Mouse (Mus musculus) gastrocnemius, adult 18-20 months (tissue): ENCODE measurements around the gene Bmper. TPM values are rescaled to one million over a fixed set of nuclear protein-coding genes. Genes with fewer than 3 reads are reported as not detected.

Experiments used
- DNase-seq: peaks from one replicate; pipeline ENCODE4 v3.0.0; 2021; ENCODE audit warnings: low spot score
- total RNA-seq, 2 experiments: library from RNA; stranded (reverse); gene quantifications; 2 replicates each; pipeline ENCODE4 v1.2.3; 2021

Bmper gene
- total RNA-seq, 2 experiments from 2014 or later, result 2.3 to 3.8 TPM

DNA sequence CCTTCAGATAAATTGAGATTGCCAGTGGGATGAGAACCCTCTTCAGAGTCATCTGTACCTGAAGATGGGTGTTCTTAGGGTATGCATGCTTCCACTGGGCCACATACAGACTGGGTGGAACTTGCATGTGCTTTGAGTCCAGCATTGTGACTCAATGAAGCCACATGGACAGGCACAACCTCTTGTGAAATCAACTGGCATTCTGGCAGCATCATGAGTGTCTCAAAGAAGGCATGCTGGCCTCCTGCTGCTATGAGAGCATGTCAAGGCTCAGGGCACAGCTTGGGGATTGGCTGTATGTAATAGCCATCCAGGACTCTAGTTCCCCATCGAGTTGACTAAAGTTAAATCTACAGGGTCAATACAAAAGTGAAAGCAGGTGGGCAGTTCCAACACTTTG, 200.9 kb downstream of the Bmper start:
- DNase-seq, result no peak

DNA sequence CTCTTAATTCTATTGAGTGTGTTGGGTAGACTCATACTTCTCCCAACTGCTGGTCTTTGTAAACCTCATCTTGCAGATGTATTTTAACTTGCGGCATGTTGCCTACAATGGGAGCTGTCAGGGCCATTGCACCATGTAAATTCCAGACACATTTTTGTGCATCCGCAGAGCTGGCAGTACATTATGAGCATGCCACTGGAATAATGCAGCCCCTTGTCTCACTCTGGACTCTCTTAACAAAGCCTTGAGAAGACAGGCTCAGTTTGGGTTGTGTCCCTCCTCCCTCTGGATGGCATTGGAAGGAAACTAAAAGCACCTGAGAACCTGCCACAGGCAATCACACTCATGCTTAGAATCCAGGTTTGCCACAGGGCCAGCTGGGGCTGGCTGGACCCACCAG, 209.8 kb downstream of the Bmper start:
- no peak for DNase-seq

DNA sequence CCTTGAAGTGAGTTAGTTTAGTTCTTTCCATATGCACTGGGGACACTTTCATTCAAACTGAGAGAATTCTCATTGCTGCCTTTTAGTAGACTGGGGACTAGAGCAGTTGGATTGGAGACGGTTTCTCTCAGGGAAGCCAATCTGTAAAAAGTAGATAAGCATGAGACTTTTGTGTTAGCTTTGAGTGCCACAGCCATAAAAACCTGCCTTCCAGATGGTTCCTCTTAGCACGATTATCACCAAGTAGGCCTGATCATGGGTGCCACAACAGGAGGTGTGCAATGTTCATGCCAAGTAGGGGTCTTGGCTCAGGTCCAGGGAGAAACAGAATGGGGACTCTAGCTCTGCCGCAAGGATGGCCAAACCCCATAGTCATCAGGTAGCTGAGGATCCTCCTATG, 210.4 kb downstream of the Bmper start:
- DNase-seq, result no peak

DNA sequence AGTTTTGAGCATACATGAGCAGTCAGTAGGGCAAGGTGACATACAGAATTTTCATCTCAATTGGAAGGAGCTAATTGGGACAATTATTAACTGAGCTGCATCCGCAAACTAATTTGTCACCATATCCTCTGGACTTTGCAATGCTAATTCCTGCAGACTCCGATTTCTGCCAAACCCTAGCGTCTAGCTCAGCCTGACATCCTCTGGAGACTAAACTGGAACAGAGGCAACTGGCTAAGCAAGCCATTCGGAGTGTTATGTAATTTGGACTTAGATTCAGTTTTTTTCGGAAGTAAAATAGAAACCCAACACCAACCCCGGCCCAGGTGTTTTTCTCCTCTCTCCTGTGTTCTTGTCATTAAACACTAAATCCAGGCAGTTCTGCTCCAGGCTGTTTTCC, 213.9 kb downstream of the Bmper start:
- peak; percentile 56 for DNase-seq

DNA sequence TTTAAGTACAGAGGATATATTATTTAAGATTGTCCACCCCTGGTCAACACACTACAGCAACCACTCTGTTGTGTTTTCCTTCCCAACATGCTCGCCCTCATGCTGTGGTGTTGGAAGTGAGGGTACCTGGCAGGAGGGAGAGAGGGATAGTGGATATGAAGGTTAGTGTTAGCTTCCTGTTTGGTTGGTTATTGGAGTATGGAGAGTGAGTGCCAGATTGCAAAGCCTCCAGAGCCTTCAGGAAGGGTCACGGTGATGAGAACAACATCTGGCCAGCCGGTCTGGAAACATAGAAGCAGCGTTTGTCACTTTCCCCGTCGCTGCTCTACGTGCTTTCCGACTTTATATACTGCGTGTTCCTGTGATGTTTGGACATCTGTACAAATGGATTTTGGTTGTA, 215.8 kb downstream of the Bmper start:
- no peak for DNase-seq

DNA sequence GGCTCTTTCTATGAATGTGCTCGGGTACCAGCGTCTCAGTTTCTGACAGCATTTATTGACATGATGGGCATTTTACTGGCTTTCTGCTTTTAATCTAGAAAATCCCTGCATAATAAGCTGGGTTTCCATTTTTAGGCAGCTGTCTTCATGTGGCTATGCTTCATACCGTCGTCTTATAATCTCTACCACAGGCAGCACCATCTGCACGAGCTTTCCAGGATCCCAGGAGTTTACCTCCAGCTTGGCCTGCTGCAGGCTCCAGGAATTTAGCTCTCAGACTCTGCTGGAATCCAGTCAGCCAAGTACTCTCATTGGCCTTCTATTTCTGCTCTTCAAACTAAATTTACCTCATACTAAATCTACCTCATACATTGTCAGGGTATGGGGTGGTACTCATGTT, 219.3 kb downstream of the Bmper start:
- no peak for DNase-seq

DNA sequence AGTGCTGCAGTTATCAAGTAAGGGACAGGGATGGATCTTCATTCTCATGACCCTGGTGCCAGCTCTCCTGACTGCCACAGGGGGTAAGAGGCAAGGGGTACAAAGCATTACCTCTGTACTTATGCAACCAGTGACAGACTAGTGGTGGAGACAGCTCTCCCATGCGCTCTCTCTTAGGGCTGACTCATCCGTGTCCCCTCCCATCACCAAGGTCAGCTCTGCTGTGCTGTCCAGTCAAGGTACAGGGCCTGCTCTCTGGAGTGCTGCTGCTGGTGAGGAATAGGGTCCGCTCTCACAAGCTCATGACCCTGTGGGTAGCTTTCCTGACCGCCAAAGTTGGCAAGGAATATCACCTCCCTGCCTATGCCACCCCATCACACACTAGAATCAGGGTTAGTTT, 222.1 kb downstream of the Bmper start:
- DNase-seq, result no peak

DNA sequence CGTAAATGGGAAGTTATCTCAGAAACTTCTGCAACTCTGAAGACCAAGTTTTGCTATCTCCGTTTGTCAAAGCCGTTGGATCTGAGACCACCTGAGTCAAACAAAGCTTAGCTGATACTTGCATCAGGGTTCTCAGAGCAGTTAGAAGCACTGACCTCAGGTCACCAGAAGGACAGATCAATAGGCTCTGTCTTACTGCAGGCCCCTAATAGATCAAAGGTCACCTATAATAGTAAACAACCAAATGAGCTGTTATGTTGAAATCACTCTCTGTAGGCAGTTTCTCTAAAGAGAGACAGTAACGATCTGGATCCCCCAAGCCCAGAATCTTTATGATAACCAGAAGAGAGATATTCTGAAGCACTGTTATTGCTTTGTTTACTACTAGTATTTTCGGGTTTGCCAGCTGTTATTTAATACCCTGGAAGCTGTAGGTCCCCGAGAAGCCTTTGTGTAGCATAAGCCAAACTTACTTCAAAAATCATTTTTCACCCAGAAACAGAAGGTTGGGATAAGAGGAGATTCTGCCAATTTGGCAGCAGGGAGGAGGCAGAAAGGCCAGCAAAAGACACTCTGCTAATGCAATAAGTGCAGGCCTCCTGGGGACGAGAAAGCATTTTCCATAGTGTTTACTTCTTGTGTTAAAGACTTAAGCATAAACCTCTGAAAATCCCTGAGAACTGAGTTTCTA, 224.5 kb downstream of the Bmper start:
- no peak for DNase-seq

DNA sequence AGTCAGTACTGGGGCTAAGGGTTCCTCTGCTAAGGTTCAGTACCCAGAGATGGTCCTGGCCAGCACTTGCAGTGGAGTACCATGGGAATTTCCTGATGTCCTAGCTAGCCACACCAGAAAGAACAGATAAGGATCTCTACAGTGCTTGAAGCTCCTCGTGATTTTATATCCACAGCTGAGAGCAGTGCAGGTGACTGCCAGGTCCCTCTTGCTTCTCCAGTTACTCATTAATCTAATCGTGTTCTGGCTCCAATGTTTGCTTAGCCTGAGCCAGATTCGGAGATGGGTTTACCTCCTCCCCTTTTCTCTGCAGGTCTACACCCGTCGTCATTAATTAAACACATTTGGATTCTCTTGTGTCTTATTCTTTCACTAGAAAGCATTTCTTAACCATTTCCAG, 230.4 kb downstream of the Bmper start:
- DNase-seq, result no peak

DNA sequence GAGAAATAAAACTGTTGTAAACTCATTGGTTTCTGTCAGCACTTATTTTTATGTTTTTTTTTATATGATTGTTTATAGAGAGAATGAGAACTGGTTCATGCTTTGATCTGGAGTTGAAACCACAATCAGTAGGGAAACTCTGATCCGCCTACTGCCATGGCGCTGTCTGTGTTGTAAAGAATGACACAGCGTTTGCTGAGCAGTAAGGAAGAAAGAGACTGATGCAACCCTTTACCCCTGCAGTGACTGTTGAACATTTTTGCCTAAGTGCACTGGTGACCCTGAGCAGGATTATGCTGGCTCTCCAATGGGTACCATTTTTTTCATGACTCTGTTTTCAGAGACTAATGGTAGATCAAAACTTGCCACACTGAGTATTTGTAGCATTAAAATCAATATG, 234.3 kb downstream of the Bmper start:
- no peak for DNase-seq

DNA sequence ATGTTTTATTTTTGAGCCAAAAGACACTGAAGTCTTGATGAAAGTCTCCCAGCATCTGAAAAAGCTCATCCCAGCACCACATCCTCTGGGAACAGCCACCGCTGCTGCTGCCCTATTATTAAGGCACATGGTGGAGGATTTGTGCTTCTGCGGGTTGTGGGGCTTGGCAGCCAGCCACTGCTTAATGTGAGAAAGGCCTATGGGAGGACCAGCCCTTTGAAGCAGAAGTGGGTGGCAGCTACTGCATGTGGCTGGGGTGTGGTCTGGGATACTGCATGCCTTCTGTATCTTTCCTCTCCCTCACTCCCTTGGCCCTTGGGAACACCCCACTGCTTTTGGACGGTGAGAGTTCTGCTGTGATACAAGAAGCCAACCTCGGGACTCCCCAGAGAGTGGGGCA, 237.8 kb downstream of the Bmper start:
- DNase-seq, result no peak

DNA sequence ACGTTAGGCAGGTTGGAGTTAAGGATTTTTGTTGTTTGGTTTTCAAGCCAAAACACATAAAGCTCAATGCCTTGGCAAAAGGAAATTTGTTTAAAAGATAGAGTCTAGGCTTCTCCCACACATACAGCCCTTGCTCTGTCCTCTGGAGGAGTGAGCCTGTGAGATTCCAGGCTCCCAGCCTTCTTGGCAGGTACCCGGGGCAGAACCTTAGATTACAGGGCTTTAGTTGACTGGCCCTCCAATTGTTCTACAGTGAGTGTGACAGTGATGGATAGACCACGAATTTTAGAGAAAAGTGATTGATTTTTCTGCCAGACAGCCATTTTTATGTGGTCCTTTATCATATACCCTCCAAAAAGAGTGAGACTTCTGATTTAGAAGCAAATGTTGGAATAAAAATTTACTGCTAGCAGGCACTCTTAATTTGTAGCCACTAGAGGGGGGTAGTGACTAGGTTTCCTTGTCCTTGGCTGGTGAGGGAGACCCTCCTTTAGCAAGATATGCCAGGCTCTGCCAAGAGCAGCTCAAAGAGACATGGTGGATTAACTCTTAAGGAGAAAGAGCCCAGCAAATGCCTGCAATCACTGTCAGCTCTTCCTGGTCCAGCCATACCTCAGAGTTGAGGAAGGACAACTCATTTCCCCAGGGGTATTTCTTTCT, 240.2 kb downstream of the Bmper start:
- DNase-seq, result no peak

DNA sequence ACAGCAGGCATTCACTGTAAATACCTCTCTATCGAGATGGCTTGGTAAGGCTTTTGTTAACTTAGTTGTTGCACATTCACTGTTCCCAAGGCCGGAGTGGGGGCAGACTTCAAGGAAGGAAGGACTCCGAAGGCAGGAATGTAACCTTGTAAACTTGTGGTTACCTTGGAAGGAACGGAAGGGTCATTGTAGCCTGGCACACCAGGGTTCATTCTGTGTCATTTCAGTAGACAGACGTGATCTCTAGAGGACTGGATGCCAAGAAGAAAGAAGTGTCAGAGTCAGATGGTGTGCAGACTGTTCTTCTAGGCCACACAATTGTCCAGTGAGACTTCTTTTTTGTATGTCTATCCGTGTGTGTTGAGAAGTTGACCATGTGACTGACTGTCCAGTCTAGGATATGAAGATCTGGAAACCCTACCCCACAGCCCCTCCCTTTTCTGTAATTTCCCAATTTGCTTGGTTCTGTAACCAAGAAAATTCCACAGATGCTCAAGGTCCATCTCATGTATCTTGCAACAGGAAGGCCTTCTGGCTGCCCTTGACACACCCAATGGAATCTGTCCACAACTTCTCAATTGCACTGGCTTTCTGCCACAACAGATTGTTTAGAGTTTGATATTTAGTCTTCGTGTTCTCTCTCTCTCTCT, 242.2 kb downstream of the Bmper start:
- peak; percentile 51 for DNase-seq

DNA sequence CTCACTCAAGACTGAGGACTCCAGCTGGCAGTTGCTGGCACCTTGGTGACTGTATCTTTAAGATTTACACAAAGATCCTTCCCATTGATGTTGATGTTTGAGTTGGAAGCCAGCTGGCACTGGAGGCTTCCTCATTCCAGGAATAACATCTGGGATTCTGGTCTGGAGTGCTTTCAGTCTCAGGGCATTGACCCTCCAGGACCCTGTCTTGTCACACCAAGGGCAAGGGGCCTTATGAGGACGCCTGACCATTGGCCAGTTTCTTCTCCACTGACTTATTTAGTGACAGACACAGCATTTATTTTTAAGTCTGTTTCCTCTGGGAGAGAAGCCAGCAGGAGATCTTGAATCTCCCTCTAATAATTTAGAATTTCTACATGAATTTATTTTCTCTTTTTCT, 247.0 kb downstream of the Bmper start:
- DNase-seq, result peak; percentile 9

DNA sequence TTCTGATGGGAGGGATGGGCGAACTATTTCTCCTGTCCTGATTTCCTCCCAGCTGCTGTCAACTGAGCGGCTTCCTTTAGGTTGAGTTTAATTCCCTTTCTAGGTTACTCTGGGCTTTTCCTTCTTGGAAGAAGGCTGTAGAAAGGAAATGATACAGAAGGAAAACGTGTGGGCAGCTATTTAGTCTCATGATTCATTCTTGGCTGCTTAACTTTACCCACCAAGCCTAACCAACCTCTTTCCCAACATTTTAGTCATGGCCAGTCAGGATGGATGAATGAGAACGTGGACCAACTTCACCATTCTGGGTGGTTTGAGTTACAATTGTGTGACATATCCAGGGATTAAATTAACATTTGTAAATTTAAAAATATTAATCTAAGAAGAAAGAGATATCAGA, 263.0 kb downstream of the Bmper start:
- no peak for DNase-seq

DNA sequence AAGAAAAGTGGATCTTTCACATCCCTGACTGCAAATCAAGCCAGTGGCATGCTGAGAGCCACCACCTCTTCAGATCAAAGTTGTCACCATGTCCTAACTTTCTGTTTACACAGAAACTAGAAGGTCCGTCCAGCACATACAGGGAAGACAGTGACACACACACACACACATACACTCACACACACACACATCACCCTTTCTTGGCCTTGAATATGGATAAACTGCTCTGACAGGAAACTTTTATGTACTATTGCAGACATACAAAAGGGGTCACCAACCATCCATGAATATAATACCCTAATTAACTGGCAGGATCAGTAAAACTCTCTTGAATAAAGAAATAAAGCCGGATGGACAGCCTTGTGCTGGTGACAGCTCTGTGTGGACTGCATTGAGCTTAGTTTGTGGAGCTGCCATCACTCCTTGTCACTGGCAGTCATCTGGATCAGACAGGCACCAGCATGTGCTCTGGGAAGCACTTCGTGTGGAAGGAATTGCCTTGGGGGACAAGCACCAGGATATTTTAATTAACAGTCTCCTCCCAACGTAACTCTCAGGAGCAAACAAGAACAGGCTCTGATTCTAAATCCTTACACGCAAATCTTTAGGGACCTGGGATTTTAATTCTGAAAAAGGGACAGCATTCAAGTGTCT, 264.0 kb downstream of the Bmper start:
- no peak for DNase-seq

DNA sequence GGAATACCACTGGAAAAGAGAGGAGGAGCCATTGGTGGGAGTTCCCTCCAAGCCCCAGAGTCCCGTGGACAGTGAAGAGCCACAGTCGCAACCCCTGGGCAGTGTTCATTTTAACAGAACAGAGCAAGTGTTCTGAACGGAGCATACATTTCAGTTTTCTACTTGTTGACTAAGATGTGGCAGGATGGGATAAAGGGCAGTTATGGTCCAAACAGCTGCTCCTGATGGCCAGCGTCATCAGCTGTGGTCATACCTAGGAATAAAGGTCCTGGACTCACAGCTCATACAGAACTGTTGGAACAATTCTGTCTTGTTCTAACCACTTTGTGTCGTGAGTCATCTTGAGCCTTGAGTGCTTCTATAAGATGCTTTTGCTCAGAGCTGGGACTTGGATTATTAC, 265.4 kb downstream of the Bmper start:
- DNase-seq, result no peak

DNA sequence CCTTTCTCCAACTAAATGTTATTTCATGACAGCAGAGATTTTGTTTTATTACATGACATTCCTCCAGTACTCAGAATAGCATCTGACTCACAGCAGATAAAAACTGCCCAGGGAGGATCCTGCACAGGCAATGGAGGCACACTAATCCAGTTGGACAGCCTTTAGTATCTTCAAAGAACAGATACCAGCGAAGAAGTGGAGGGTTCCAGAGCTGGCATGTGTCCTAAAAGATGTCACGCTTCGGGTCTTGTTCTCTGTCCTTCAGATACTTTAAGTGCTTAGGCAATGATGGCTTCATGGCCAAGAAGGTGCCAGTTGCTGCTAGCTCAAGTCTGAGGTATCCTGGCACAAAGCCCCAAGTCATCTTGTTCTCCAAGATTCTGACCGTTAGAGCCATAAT, 272.5 kb downstream of the Bmper start:
- no peak for DNase-seq

DNA sequence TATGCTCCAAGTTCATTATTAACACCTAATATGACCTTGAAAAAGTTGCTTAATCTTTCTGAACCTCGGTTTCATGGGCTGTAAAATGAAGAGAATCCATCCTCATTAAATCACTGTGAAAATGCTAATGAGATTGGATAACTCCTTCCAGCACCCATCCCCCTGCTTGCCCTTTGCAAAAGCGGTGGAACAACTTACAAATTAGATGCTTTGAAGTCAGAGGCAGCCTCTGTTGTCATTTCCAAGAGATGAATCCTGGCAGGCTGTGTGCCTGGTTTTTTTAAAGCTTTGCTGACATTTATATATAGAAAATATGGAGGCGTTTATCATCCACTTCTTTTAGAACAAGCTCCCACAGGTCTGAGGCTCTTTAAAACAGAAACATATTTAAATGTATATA, 274.8 kb downstream of the Bmper start:
- no peak for DNase-seq

DNA sequence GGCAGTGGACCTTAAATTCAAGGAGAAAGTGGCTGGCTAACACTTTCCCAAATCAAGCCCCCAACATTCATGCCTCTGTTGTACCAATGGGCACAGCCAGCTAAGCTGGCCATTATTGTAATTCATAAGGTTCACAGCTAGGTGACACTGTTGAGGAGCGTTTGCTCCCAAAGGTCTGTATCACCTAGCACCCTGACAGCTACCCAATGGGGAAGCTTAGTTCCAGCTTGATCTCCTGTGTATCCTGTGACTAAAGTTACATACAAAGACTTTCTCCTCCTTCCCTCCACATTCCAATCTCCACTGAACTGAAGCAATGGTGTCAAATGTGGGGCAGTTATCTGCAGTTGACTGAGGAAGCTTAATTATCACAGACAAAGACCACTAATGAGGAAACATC, 311.0 kb downstream of the Bmper start:
- DNase-seq, result no peak
